Mouse (Mus musculus) T-helper 1 cell (primary cell): ENCODE measurements around the gene Hipk1.

Source experiments
- in situ Hi-C: fragments of 300-600 bp; cut with MboI, MseI; formaldehyde crosslinking; loops from one replicate; pipeline ENCODE4 v1.15.1; 2025; ENCODE audit warnings: high pct_unique_total_duplicates

The Hipk1 gene

DNA sequence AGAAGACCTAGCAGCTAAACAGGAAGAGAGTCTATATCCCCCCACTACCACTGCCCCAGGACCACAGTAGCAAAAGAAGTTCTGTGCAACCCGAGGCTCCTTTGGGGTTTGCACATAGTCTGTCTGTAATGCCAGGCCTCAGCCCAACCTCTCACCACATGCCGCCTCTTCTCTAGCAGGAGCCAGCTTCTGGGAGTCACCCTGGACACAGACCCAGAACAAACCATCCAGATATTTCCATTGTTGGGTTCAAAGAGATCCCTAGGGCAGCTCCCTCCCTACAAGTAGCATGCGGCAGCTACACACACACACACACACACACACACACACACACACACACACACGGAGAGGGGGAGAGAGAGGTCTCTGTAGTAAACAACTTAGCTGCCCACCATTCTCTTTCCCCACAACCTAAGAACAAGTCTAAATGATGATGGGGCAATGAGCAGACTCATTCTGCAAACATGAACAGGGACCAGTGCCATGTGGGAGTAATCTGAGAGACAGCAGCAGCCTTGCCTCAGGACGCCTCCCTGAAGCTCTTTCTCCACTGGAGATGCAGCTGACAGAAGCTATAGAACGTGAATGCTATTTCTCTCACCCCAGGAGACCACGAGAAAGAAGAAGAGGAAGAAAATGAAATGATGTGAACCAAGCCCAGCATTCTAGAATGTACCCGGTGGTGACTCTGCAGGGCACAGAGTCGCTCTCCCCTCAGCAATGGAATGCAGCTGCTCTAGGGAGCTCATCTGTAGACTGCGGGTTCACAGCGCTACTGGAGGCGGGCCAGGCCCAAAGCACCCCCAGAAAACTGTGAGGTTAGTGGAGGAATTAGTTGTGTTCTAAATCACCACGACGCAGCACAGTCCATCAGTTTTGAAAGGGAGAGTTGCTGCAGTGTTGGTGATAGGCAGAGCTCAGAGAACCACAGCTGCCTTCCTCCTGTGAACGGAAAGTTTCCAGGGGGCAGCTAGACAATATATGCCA lies 74.3 kb downstream of the Hipk1 start:
- in situ Hi-C loops: no loop called here

GRCm38 (mm10) chr3:103715762-103716693 lies 75.3 kb downstream of the Hipk1 start:
- in situ Hi-C loops: no loop called here

DNA sequence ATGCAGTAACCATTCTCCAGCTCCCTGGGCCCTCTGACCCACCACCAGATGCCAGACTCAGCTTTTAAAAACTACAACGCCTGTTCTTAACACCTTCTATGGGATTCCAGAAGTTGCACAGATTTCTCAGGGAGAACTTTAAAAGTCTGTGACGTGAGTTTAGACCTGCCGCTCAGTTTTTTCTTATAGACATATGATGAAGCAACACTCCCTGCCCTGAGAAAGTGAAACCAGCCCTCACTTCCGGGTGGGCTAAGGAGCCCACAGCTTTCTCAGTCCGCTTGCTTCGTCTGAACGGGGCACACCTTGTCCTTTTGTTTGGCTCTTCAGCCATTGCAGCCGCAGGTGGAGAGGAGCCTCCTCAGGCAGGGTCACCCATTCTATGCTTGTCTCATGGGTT lies 76.4 kb downstream of the Hipk1 start:
- in situ Hi-C loops: no loop called here

DNA sequence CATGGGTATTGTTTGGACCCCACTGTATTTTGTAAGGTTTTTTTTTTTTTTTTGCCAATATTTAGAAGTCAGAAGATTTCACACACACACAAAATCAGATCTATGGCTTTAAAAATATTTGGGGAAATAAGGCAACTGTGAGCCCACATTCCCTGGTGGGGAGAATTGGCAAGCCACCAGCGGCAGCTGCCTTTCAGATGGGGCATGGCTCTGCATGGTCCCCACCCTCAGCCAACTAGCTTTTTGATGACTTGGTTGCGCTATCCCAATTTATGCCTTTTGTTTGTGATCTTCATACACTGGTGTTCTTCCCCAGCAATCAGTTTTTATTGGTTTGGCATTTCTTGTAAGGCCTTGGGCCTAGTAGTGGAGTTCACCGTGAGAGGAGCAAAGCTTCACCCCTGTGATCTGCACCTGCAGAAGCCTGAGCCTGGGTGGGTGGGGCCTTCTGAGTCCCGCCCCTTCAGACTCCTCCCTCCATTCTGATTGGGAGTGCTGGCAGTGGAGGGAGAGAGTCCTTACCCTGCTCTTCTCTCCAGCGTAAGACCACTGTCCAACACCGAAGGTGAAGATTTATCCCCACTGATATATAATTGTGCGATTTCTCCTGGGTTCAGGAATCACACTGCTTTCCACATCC lies 77.0 kb downstream of the Hipk1 start:
- in situ Hi-C loops: no loop called here

DNA sequence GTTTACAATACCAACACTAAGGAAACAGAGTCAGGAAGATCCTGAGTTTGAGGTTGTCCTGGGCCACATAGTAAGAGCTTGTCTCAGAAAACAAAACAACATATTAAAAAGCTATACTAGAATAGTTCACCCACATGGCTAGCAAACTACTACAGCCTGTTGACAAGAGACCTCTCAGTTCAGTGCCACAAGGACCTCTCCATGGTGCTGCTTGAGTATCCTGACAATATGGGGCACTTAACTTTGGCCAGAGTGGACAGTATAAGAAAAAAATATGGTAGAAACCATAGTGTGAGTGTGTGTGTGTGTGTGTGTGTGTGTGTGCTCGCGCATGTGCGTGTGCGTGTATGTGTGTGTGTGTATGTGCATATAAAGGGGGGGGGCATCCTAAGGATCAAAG lies 79.2 kb downstream of the Hipk1 start:
- in situ Hi-C loops: no loop called here

DNA sequence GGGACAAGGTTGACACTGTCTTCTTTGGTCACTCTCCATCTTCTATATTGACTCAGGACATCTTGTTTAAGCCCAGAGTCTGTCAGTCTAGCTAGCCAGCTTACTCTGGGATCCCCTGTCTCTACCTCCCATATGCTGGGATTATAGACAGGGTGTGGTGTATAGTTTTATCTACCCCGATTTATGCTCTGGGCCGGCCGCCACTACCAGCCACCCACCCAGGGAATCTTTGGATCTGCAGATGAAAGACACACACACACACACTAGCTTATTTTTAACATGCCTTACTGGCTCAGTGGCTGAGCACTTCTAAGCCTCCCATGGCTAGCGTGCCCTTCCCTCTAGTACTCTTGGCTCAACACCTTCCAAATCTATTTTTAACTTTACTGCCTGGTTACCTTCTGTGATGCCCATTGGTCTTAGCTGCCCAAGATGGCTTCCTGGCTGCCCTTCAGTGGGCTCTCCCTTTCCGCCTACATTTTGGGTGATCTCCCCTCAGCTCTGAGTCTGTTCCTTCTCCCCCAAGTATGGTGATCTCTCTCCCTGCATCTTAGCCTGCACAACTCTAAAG lies 81.8 kb downstream of the Hipk1 start:
- in situ Hi-C loops: no loop called here

GRCm38 (mm10) chr3:103705426-103705825 lies 85.9 kb downstream of the Hipk1 start:
- in situ Hi-C loops: no loop called here

GRCm38 (mm10) chr3:103704661-103705060 lies 86.7 kb downstream of the Hipk1 start:
- in situ Hi-C loops: no loop called here

DNA sequence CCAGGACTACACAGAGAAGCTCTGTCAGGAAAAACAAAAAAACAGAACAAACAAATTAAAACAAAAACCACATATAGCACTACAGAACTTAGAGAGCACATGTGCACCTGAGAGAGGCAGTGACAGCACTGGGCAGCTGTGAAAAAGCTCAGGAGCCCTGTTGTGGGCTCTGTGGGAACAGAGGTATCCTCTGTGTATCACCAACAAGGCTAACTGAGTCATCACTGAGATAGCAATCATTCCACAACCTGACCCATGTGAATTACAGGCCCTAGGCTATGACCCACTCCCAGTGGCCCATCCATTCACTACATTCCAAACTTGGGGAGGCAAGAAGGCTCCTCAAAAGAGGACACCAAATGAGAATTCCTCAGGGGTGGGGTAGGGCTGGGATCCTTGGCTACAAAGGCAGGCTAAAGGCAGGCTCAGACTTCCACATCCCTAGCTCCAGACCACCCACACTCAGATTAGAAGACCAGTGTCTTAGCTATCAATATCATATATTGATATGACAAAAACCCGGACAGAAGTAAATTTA lies 94.9 kb downstream of the Hipk1 start:
- in situ Hi-C loops: no loop called here

- in situ Hi-C loops: no loop called here
These were observed 95.8 kb downstream of the Hipk1 start for GRCm38 (mm10) chr3:103695556-103695955.

- in situ Hi-C loops: no loop called here
These were observed 100.9 kb downstream of the Hipk1 start for GRCm38 (mm10) chr3:103690506-103690905.
